Mouse (Mus musculus) mature B cell (primary cell): ENCODE data around the gene Smim20.

Experiments used
- in situ Hi-C: fragments of 300-500 bp; cut with MboI; formaldehyde crosslinking; loops from 2 replicates; pipeline ENCODE4 v1.14.3; 2019

The Smim20 gene

DNA sequence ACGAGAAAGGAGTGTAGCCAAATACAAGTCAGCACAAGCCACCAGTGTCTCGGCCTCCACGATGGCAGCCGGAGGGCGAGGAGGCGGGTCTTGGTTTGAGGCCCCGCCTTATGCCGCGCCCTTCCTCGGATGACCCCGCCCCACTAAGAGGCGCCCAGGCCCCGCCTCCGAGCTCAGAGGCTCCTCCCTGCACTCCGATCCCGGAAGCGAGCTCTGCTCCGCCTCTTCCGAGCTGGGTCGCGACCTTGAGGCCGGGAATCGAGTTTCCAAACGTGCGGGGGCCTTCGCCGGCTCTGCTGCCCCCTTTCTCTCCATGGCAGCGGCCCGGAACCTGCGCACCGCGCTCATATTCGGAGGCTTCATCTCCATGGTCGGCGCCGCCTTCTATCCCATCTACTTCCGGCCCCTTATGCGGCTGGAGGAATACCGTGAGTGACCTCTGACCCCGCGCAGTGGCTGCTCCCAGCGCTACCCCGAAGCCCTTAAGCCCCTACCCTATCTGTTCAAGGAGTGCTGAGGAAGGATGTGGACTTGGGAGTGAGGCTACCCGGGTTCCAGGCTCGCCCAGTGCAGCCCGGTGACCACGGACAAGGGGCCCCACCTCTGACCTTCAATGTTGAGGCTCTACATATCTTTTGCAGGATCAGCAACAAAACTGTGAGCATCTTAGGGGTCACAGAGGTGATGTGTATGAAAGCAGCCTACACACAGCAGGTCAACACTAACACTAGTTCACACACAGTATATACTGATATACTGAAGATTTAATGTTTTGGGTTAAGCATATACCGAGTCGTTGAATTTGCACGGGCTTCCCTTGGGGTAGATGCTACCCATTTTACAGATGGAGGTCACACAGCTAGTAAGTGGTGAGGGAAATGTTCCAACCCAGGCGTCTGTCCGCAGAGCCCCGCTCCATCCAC, at the start of gene Smim20:
TSS of gene Smim20 (plus strand) at position 153 of the 923 bp plus-strand sequence.
- in situ Hi-C loops: no loop called here

DNA sequence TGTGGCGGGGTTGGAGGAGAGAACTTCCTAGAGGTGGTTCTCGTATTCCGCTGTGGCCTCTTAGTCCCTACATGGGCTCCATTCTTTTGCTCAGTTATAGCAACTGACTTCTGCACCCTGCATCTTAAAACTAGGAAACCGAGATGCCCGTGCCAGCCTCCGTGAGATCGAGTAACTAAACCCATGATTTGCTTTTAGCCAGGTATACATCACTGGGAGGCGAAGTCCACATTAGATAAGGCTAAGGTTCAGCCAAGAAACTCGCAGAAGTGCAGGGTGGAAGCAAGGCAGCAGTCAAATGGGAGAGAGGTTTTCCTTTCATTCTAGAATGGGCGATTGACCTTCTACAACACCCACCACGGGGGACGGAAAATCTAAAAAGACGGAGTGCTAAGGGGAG, 41.4 kb upstream of the Smim20 start:
- in situ Hi-C loops: no loop called here

DNA sequence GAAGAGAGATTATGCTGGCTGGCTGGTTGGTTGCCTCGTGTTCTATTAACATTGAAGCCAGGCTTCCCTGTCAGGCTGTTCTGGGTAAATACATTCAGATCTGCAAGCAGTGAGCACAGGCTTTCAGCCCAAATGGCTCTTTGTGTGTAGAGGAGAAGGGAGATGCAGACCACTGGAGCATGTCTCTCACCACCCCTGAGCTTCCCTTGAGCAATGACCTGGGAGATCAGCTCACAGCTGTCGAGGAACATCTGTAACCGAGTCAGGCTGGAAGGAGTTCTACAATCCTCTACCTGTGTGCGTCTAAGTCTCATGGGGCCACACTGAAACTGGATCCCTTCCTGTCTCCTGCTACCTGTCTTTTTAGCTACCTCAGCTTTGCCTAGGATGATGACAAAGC, 36.3 kb upstream of the Smim20 start:
- in situ Hi-C loops: no loop called here

DNA sequence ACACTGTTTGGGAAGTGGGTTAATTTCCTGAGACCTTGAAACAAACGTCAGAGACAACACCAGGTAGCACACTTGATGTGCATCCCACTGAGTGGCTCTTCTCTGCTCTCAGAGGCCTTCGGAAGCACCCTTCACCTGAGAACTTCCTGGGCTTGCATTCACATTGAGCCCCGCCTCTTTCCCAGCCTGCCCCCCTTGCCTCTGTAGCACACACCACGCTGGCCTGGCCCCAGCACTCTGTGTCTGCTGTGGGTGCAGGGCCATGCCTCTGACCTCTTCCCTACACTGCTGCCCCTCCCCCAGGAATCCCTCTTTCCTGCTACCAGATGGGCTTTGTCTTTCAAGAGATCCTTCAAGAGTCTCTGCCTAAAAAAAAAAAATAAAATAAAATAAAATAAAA, 31.3 kb upstream of the Smim20 start:
- in situ Hi-C loops: no loop called here

DNA sequence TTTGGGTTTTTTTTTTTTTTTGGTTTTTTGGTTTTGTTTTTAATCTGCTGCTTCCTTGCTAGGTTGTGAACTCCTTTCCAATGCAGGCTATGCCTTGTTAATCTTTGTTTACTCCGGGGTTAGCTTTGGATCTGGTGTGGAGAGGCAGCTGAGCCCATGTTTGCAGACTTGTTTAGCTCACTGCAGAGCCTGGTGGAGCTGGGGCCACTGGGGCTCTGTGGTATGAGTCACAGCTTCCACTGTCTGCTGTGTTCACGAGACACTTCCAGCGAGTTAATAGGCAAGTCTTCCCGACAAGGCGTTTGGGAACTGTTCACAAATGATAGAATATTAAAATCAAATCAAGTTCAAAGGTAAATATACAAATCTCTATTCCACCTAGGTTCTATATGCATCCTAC, 30.7 kb upstream of the Smim20 start:
- in situ Hi-C loops: no loop called here

DNA sequence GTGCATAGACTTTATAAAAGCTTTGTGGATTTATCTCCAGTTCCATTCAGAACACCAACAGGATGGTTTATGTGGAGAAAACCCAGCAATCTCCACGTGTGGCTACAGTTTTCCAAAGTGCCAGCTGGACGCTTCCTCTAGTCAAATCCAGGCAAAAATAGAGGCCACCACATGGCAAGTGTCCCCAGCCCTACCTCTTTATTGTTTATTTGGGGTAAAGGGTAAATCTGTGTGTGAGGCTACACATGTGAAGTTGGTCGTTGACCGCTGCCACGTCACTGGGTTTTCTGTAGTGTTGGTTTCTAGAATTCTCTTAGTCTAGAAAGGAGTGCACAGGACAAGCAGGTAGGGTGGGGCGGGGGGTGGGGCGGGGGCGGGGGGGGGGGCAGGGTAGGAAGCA, 30.1 kb upstream of the Smim20 start:
- in situ Hi-C loops: no loop called here

DNA sequence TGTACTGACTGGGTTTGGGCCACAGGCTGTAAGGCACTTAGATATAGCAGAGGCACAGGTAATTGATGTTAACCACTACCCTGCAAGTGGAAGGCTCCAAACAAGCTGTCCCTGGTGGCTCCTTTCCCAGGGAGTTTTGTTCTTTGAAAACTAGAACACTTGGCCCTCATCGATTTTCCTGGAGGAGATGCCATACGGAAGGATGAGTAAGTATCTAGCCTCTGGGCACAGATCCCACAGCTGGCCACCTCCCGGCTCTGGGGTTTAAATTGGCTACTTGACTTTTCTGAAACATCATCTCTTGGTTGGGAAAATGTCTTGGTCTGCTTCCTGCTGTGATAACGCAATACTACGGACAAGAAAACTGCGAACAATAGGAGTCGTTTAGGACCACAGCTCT, 28.1 kb upstream of the Smim20 start:
- in situ Hi-C loops: no loop called here

DNA sequence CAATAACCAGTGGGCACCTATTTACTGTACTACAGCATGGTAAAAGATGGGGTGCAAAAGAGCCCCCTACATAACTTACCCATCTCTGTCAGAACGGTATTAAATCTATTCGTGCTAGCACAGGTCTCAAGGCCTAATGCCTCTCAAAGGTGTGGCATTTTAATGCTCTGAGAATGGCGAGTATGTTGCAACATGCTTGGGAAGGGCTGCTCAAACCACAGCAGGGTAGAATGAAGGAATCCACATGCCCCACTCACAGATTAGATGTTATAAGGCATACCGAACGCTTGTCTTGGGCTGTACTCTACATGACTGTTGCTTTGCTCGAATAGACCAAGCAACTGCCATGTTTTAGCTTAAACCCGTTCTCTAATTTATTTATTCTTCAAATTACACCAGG, 27.7 kb upstream of the Smim20 start:
- in situ Hi-C loops: no loop called here

DNA sequence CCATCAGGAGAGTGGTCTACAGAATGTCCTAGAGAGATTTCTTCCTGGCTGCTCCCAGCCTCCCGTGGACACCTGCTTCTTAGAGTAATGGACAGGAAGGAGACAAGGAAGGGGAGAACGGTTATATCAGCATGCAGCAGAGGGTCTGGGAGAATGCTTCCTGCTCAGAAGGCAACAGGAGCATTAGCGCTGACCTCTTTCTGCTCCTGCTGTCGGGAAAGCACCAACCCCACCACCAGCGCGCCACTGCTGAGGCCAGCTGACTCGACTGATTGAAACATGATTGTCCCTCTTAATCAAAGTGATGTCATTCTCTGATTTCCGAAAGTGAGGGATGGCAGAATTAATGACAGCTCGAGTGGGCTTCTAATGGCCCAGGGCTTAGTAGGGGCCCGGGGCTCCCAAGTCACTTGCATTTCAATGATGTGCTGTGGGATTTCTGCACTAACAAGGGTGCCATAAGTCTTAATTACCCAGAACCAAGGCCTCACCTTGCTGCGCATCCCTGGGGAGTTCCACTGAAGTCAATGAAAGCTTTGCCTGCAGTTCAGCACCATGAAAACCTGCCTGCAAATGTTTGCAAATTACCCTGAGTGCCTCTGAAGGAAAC, 26.9 kb upstream of the Smim20 start:
- in situ Hi-C loops: no loop called here

DNA sequence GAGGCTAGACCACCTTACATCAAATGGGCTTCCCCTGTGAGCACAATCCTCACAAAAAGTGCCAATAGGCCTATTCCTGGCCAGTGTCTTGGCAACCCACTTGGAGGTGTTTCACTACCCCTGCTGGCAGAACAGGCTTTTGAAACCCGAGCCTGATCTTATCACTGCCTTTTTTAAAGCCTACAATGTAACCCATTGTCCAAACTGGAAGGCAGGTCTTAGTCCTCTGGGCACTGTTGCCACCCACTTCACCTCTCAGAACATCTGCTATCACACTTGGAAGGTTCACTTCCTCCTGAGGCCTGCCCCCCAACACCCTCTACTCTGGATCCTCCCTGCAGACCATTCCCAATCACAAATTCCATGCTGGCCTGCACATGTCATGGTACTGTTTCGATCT, 25.8 kb upstream of the Smim20 start:
- in situ Hi-C loops: no loop called here

DNA sequence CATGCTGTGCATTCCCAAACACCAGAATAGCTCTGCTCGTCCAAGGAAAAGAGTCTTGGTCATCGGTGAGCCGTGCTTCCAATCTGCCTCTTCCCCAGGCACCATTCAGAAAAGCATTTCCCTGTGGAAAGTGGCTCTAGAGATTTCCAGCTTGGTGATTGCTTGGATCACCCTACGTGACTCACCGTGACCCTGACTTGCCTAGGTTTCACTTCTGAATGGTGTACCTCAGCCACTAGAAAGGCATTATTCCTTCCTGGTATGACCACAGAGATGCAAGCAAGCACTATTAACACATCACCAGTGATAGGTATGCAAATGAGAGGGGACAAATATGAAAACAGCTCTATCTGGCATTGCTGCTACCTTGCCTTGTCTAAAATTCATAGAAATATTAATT, 24.9 kb upstream of the Smim20 start:
- in situ Hi-C loops: no loop called here

DNA sequence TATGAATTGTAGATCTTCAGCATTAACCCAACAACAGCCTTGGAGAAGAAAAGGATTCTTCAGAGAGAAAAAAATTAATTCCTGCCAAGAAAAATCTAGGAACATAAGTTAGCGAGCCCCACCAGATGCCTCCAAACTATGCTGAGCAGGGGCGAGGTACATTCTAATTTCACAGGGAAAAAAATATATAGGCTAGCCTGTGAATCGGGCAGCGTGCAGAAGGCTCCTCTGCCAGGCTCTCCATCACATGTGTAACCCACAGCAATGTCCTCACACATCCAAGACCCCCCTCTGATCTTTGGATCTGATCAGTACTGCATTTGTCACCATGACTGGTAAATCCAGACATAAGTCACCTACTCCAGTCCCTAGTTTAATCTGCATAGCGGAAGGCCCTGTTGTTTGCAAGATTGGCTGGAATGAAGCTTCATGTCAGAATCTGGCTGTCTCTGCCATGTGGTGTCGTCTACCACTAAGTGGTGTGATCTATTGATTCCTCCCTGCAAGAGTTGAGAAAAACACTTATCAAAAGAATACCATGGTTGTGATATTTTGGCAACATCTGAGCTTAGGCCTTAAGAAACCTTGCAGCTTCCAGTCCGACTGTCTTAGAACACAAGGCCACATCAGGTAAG, 23.9 kb upstream of the Smim20 start:
- in situ Hi-C loops: no loop called here

DNA sequence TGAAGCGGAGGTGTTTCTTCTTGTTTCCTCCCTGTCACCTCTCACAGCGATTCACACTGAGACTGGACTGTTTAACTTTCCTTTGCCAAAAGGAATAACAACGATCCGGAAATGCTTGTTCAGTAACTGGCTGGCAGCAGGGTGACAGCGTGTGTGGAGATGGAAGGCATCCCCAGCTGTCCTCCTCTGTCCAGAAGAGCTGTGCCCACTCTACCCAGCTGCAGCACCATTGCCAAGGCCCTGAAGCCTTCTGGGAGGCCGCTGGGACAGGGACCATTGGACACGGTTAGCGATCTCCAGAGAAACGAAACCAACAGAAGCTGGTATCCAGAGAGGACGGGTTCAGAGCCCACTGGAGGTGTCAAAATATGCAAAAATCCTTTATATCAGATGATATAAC, 22.9 kb upstream of the Smim20 start:
- in situ Hi-C loops: no loop called here

DNA sequence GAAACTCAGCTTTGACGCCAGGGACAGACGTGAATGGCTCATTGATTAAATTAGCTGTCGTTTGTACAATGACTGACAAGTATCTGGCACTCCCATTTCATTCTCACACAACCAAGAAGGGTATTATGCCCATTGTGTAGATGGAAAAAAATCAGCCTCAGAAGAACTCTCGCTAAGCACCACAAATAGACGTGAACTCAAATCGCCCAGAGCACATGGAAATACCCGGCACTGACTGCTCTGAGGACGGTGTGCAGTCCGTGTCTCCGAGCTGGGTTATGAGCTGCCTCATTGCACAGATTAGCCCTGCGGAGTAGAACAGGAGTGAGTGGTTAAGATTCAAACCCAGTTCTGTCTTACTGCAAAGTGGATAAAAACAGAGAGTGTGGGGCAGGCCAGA, 18.4 kb upstream of the Smim20 start:
- in situ Hi-C loops: no loop called here

DNA sequence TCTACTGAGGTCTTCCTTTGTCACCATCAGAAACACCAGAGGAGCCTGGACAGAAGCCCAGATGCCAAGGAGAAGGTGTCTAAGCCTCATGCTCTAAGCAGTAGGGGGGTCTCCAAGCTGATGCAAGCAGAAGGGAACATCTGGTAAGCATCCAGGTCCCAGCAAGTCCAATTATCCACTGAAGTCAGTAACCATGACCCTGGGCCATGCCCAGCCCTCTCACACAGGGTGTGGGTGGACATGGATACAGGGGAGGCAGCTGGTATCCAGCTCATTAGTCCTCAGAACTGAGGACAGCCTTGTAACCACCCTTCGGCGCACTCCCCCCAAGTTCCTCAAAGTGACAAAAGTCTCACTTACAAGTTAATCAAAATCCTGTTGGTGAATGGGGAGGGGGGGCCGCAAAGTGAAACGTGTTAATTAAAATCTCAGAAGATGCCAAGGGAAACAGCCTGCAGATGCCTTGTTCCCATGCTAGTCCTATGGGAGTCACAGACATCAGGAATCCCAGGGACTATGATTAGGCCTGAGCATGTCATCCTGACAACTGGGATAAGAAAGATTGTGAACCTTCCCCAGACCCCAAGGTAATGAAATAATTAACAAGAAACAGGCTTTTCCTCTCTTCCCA, 17.3 kb upstream of the Smim20 start:
- in situ Hi-C loops: no loop called here

DNA sequence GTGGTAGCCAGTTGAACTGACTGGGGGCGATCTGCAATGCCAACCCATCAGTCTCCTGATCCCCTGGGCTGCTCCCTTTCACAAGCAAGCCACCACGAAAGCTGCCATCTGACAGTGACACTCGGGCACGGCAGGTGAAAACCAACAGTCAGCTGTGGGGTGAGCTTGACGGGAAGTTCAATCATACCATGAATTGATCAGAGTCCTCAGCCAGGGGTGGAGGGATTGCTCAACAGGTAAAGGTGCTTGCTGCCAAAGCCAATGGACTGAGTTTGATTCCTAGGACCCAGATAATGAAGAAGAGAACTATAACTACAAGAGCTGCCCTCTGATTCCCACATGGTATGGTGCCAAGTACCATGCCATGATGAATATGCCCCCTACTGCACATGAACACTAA, 12.7 kb upstream of the Smim20 start:
- in situ Hi-C loops: no loop called here

DNA sequence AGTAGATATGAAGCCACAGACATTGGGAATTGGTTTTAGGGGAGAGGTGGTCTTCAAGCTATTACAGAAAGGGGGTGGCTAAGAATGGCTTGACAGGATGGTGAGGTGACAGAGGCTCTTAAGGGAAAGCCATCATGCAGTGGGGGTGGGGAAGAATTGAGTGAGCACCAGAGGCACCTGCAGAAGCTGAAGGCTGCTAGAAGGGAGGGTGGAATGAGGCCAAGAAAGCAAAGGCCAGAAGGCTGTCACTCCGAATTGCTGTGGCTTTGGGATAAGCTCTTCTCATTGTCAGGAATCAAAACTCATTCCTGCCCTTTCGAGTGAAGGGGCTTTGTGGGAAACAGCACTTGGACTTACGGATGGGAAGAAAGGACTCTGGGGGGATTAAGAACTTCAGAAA, 12.1 kb upstream of the Smim20 start:
- in situ Hi-C loops: no loop called here

DNA sequence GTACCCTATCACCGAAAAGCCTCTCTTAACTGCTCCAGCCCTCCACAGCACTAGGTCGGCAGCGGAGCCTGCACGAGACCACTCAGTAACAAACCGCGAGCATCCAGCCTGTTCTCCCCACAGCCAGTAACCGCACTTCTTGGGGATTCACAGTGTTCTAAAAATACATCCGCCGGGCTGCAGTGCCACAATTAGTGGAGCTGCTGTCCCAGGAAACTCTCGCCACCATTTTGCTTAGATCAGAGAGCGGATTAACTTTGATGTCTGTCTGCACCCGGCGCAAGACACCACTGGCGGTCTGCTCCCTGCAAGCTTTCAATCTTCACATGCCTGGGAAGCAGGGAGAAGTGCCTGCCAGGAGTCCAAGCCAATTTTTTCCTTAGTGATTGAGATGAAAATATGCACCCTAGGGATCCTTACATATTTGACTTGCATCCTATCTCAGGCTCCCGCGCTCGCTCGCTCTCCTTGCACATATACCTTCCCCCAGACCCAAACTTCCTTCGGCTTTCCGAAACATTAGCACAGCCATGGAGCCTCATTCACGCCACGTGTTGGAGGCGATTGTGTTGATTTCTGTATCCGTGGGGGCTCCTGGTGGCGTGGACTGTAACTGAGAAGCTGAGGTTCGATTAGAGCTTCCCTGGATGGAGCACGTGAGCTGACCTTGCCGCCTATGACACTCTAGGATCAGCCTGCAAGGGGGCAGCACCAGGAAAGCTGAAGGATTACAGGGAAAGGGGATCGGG, 8.7 kb upstream of the Smim20 start:
- in situ Hi-C loops: no loop called here

DNA sequence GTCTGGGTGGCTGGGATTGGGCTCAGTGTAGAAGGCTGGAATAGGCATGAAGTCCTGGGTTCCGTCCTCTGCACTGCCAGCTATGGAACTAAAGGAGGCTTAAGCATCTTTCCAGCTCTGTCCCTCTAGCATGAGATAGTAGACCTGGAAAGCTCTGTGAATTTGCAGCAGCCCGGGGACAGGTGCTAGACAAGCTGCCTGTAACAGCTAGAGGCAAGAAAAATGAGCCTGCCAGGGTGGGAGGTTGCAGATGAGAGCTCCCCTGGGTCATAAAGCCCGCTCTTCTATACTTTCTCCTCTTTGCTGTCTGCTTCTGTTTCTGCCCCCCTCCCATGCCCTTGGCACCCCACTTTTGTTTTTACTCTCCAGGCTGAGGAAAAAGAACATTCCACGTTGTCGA, 7.0 kb upstream of the Smim20 start:
- in situ Hi-C loops: no loop called here

DNA sequence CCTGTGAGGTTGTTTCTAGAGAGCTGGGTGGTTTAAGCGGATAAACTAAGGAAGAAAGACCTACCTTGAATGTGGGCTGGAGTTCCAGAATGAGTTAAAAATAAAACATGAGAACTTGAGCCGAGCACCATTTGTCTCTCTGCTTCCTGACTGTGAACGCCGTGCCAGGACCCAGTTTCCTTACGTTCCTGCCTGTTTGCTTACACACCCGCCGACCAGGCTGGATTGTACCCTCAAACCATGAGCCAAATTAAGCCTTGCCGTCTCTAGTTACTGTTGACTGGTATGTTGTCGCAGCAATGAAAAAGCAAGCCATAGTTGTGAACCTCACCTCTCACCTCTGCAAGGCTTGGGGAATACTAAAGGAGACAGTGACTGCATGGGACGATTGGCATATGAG, 4.9 kb upstream of the Smim20 start:
- in situ Hi-C loops: no loop called here

DNA sequence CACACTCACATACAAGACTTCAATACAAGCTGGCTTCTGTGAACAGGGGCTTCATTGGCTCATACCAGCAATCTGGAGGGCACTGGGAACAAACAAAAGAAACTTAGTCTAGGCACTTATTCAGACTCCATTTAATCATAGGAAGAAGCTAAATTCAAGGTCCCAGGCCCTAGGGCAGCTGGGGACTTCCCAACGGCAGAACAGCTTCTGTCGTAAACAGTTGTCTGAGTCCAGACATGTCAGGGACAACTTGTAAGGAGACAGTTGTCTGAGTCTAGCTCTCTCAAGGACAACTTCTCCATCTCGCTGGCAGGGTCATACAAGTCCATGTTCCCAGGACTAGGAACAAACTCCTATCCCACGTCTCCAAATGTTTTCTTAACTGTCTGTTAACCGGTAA, 2.8 kb upstream of the Smim20 start:
- in situ Hi-C loops: no loop called here

DNA sequence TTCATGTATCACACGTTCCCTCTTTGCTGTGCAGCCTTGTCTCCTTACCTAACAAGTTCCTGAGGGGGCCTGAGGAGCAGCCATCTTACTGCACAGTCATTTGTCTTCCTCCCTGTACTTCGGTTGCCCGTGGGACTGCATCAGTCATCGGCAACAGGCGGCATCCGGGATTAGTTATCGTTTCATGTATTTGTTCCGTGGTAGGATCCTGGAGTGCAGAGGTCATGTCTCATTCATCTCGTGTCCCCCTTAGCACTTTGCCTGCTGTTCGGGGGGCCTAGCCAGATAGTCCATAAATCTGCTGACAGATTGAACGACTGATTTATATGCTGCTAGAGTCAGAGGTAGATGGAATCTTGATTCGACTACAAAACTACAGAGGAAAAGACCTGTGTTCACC, 1.1 kb upstream of the Smim20 start:
- in situ Hi-C loops: no loop called here
